Mouse (Mus musculus) gastrocnemius, postnatal 25 days (tissue): ENCODE results near the gene Efcab2. TPM values are rescaled to one million over a fixed set of nuclear protein-coding genes. Genes with fewer than 3 reads are reported as not detected.
A peak's percentile ranks its signal among the peaks of the same experiment; 100 is the strongest.
"Not testable (repeated sequence)": the region's sequence is repeated elsewhere in the genome, so short reads cannot be mapped to it uniquely, and the experiment has no call there.

Experiments used
- DNase-seq: peaks from one replicate; pipeline ENCODE4 v3.0.0; 2022
- total RNA-seq, 2 experiments: library from RNA; stranded (reverse); gene quantifications; 1 replicate in 1 of 2; 2 replicates in 1 of 2; pipeline ENCODE4 v1.2.3; 2021

Gene Efcab2
- total RNA-seq, 2 experiments from 2014 or later: 10.7 to 12.1 TPM

DNA sequence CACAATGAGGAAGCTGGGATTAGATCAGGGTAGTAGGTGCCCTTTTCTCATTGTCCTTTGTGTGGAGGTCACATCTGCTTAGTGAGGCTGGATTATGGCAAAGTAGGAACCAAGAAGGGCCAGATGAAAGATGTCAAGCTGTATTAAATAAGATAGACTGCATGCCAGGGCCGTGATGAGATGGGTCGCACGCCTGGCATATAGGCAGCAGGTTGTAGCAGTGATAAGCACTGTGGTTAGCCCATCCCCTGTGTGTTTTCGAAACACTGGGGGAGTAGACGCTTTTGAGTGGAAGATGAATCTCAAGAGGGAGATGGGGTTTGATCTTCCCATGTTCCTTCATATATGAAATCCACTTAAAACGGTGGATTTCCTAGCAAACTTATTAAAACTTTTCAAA, 3.9 kb upstream of the Efcab2 start:
- no peak for DNase-seq

DNA sequence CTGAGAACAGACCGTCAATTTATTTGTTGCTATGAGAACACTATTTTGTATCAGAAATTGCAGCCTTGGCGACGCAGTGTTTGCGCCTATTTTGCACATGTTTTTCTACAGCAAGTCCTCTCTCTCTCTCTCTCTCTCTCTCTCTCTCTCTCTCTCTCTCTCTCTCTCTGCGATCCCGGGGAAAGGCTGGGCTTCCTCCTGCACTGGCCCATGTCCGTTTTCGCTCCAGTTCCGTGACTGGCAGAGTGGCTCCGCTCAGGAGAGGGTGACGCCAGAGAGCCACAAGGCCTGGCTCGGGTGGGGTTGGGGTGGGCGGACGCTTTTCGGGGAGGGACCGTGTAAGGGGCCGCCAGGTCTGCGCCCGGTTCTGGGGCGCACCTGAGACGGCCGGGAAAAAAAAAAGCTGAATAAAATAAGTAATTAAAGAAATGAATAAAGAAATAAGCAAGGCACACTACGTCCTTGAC, 407 bp upstream of the Efcab2 start:
- DNase-seq: peak; percentile 87

- no peak for DNase-seq
Measured at GRCm38 (mm10) chr1:178406765-178407645, 1.1 kb downstream of the Efcab2 start.

- no peak for DNase-seq
Measured at GRCm38 (mm10) chr1:178407651-178408050, 1.8 kb downstream of the Efcab2 start.

DNA sequence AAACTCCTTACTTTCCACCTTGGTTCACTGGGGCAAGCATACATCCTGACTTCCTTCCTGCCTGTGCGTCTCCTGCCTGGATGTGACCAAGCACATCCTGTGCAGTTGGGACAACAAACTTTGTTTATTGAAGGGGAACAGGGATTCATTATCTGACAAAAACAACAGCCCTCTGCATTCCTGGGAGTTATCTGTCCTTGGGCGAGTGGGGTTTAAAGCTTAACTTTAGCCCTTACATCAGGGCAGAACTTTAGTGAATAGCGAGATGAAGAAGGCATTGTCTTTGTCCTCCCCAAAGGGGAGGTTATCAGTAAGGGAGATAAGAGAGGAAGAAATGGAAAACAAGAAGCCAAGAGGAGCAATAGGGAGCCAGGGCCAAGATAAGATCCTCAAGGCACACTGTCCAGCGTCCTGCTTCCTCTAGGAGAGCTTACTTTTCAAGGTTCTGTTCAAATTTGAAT, 3.0 kb downstream of the Efcab2 start:
- no peak for DNase-seq

GRCm38 (mm10) chr1:178413367-178413766, 7.5 kb downstream of the Efcab2 start:
- not testable (repeated sequence) for DNase-seq

GRCm38 (mm10) chr1:178419608-178420007, 13.7 kb downstream of the Efcab2 start:
- DNase-seq: no peak

- DNase-seq: no peak
Measured at GRCm38 (mm10) chr1:178423662-178424061, 17.8 kb downstream of the Efcab2 start.

DNA sequence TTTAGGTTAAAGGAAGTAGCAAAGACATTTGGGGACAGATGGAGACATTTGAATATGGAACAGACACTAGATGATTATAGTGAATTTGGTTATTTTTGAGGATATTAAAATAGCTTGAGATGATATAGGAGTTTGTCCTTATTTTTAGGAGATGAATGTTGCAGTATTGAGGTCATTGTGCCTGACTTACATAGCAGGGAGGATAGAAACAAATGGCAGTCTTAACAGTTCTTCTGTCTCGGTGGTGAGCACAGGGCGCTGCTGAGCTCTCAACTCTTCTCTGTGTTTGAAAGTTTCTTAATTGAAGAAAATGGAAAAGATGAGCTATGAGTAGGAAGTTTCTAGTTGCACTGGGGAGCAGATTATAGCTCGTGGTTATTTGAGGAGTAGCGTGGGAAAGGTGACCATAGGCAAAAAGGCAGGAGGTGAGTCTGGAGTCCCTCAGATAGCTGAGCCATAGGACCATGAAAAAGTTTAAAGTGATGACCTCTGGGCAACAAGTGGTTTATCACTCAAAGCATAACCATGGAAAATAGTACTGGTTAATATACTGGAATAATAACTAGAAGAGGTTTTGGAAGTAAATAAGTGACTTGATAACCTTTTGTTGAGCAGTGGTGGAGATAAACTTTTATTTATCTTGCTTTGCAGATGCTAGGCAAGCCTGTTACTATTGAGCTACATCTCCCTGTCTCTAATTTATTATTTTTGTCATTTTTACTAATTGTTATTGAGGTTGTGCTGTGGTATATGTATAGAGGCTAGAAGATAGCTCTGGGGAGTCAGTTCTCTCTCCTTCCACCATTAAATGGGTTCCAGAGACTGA, 25.9 kb downstream of the Efcab2 start:
- DNase-seq: no peak

DNA sequence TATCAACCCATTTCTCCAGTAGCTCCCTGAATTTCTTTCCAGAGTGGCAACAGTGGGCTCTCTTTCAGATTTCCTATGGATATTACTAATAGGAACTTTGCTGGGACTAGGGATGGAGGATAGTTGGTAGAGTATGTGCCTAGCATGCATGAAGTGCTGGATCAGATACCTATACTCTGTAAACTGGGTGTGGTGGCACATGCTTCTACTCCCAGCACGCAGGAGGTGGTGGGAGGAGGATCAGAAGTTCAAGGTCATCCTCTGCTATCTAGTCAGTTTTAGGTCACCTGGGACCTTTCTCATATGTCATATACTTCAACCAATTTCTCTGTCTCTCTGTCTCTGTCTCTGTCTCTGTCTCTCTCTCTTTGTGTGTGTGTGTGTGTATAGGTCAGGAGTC, 27.7 kb downstream of the Efcab2 start:
- DNase-seq: no peak

DNA sequence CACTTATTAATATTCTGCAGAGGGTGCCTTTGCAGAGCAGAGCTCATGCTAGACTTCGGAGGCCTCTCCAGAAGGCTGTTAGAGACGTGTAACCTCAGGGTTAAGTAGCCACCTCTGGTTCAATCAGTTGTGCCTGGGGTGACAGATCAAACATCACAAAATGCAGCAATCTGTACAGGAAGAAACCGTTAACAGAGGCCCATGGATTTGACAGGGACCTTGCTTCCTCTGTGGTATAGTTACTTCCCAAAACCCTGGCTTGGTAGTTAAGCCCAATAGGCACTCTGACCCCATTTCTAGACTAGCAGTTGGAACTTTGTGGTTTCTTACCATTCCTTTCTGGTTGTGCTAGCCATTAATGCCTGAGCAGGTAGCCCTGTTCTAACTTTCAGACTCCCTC, 38.5 kb downstream of the Efcab2 start:
- no peak for DNase-seq

- DNase-seq: no peak
Measured at GRCm38 (mm10) chr1:178447036-178447435, 41.2 kb downstream of the Efcab2 start.

GRCm38 (mm10) chr1:178448271-178448744, 42.4 kb downstream of the Efcab2 start:
- no peak for DNase-seq

GRCm38 (mm10) chr1:178449172-178449571, 43.3 kb downstream of the Efcab2 start:
- DNase-seq: peak; percentile 63

- DNase-seq: no peak
Measured at GRCm38 (mm10) chr1:178449933-178450332, 44.0 kb downstream of the Efcab2 start.

DNA sequence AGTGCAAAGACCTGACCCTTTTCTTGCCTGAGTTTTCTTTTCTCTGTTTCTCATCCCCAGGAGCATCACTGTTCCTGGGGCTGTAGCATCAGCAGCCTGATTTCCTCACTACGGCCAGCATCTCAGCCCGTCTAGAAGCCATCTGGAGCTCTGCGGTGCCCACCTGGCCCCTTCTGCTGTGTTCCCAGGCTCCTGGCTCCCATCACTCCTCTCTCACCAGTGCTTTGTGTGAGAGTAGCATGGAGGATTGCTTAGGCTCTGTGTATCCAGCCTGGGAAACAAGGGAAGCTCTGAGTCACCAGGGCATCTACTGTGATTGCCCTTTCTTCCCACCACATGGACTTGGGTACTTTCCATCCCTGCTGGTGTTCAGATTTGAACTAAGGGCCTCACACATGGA, 48.2 kb downstream of the Efcab2 start:
- no peak for DNase-seq

DNA sequence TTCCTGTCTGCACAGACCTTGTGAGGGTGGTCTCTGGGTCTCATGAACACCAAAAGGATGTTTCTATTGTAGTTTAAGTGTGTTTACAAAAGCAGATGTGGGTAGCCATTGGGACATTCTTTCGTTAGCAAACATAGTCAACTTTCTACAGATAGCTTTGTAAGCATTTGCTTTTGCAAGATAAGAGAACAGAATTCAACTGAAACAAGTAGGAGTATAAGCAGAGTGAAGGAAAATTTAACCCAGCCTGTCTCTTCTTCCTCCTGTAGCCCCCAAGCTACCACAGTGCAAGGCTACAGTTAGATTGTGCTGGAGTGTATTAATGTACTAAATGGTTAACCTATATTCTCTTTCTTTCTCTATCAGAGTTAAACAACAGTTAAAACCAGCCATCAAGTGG, 49.2 kb downstream of the Efcab2 start:
- no peak for DNase-seq

GRCm38 (mm10) chr1:178458029-178458428, 52.1 kb downstream of the Efcab2 start:
- no peak for DNase-seq

DNA sequence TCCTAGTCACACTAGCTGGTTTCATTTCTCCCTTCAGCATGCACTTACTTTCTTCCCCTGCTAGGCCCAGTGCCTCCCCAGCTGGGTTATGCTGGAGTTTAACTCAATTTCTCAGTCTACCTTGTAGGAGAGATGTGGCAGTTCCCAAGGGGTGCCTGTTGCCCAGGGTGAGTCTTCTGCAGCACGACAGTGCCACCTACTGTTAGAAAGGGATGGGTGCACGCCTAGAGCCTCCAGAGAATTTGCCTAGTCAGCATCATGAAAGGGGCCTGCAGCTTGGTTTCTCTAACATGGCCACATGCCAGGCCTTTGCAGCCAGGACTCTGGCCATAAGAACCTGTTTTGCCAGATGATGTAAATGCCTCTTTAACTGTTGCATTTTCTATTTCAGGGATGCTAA, 57.8 kb downstream of the Efcab2 start:
- DNase-seq: peak; percentile 62

- no peak for DNase-seq
Measured at GRCm38 (mm10) chr1:178464140-178464539, 58.3 kb downstream of the Efcab2 start.

- DNase-seq: no peak
Measured at GRCm38 (mm10) chr1:178467594-178467993, 61.7 kb downstream of the Efcab2 start.

DNA sequence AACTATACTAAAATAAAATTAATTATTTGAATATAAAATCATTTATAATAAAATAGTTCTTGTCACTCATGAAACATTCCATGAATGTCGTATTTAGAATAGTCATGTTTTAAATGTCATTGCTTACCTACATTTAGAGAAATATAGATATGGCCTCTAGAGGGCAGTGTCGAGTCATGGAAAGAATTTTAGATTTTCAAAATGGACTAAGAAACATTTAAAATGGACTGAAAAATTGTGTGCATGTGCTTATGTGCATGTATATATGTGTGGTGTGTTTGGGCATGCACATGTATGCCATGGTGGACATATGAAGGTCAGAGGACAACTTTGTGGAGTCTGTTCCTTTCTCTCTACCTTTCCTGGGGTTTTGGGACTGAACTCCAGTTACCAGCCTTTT, 62.4 kb downstream of the Efcab2 start:
- DNase-seq: no peak

GRCm38 (mm10) chr1:178483854-178484253, 78.0 kb downstream of the Efcab2 start:
- no peak for DNase-seq
